Mouse (Mus musculus) lung, embryonic 16.5 days (tissue): ENCODE data around the gene Tcte1. TPM values are rescaled to one million over a fixed set of nuclear protein-coding genes. Genes with fewer than 3 reads are reported as not detected.

Experiments used
- ATAC-seq: fragments of 200-750 bp; cut with Nextera tagmentation; 2 replicates; pipeline ENCODE4 v1.8.0; 2017; ENCODE audit warnings: low read depth, mild to moderate bottlenecking, moderate library complexity
- H3K27ac ChIP-seq: fragments of 300-500 bp; sonication (generic); 2 replicates; pipeline ENCODE4 v1.5.1; 2014; ENCODE audit warnings: mild to moderate bottlenecking, control low read depth, low read length
- H3K27me3 ChIP-seq: fragments of 300-500 bp; sonication (generic); 2 replicates; pipeline ENCODE4 v1.6.1; 2014; ENCODE audit warnings: low read depth, low read length, mixed read lengths; ENCODE audit not compliant: control insufficient read depth, insufficient read depth
- H3K36me3 ChIP-seq: fragments of 300-500 bp; sonication (generic); 2 replicates; pipeline ENCODE4 v1.6.1; 2014; ENCODE audit warnings: low read length; ENCODE audit not compliant: control insufficient read depth, insufficient read depth
- H3K4me1 ChIP-seq: fragments of 300-500 bp; sonication (generic); replicated peaks from 2 replicates; pipeline ENCODE4 v1.6.1; 2014; ENCODE audit warnings: low read length, mixed read lengths; ENCODE audit not compliant: control insufficient read depth, insufficient read depth
- H3K4me2 ChIP-seq: fragments of 300-500 bp; sonication (generic); 2 replicates; pipeline ENCODE4 v1.6.1; 2014; ENCODE audit warnings: low read depth, low read length, control low read depth
- H3K4me3 ChIP-seq: fragments of 300-500 bp; sonication (generic); 2 replicates; pipeline ENCODE4 v1.5.1; 2014; ENCODE audit warnings: mild to moderate bottlenecking, low read length, control low read depth
- H3K9ac ChIP-seq: fragments of 300-500 bp; sonication (generic); 2 replicates; pipeline ENCODE4 v1.6.1; 2014; ENCODE audit warnings: low read length, control low read depth
- H3K9me3 ChIP-seq: fragments of 300-500 bp; sonication (generic); 2 replicates; pipeline ENCODE4 v1.6.1; 2016; ENCODE audit warnings: low read length; ENCODE audit not compliant: control insufficient read depth
- WGBS: fragments of 180-500 bp; shearing (Covaris S2); extraction: QIAGEN DNeasy Blood & Tissue Kit; methylation state at CpG from one replicate; pipeline ENCODE4 v1.1.7; 2014; 5-methylcytosine and 5-hydroxymethylcytosine counted together
- polyA plus RNA-seq: library from polyadenylated mRNA; unstranded; fragments of >200 nt; fragmentation: Nextera tagmentation; extraction: Ambion mirVana; gene quantifications from 2 replicates; pipeline ENCODE4 v1.2.1, GENCODE M21; 2015

Gene Tcte1
- polyA plus RNA-seq, 1 experiment from 2014 or later = 1.7 TPM

- Histone ChIP-seq H3K36me3 (peaks cover 30% of the 10 kb centered on the region), H3K4me2 (peak overlapping the region; percentile 76), H3K27me3 (no peaks in the 10 kb centered on the region), H3K4me1 (peaks cover 18% of the 10 kb centered on the region), H3K9me3 (no peaks in the 10 kb centered on the region), H3K4me3 (peak overlapping the region; percentile 96), H3K9ac (peak overlapping the region; percentile 84), H3K27ac (peak overlapping the region; percentile 98)
- under 1% methylated on average over 18 of the region's 18 CpGs for WGBS
- peak; percentile 76 for ATAC-seq
Measured at GRCm38 (mm10) chr17:45573780-45574123, 50.5 kb downstream of the Tcte1 start.

DNA sequence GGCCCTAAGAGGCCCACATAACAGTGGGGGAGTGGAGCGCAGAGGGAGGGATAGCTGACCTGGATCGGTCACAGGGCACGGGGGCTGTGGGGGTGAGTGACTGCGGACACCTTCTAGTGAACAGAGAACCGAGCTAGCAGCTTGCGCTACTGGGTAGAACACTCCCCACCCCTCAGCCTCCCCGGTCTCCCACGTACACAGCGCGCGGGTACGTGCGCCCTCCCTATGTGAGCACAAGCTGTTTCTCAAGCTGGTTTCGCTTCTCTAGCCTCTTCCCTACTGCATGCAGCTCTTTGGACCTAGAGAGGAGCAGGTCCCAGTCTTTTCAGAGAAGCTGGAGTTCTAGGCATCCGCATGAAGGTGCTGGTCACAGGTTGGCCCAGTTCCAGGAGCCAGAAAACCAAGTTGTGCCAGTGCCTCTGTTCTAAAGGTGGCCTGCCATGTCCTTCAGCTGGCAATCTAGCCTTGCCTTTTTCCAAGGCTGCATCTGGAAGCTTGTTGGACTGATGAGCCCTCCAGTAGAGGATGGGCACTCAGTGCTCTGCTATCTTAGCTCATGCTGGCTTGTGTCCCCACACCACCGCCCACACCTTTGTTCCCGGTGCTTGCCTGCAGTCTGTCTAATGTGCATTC, 51.0 kb downstream of the Tcte1 start:
- 2% methylated on average over 17 of the region's 17 CpGs for WGBS
- peak overlapping the region; percentile 84 for H3K9ac ChIP-seq
- peaks cover 25% of the 10 kb centered on the region for H3K36me3 ChIP-seq
- H3K27ac ChIP-seq = peak overlapping the region; percentile 98
- peak; percentile 69 for ATAC-seq
- H3K9me3 ChIP-seq = no peaks in the 10 kb centered on the region
- peaks cover 18% of the 10 kb centered on the region for H3K4me1 ChIP-seq
- H3K4me2 ChIP-seq = peak overlapping the region; percentile 76
- peak overlapping the region; percentile 96 for H3K4me3 ChIP-seq
- H3K27me3 ChIP-seq = no peaks in the 10 kb centered on the region

DNA sequence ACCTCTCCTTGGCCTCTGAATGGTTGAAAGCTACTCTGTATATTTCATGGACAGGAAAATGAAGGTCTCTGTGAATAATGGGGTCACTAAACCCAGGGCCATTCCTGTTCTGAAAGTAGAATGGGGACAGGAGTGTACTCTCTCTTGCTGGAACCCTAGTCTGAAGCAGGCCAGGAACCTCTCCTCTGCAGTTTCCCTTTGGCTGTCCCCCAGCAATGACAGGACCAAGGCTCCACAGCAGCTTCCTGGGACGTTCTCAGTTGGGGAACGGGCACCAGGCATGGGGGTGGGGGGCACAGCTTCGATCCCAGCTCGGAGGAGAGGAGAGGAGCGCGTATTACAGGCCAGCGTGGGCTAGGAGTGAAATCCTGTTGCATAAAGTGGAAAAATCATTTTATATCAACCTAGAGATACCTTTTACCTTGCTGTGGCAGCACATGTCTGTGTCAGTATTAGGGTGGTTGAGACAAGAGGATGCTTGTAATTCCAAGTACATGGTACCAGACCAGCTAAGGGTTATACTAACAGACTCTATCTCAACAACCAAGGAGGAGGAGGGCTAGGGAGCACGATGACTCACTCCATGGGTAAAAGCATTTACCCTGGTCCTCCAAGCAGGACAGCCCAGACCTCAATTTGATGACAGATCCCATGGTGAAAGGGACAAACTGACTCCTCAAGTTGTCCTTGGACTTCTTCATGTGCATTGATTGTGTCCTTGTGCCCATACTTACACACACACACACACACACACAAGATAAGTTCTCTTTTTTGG, 52.1 kb downstream of the Tcte1 start:
- H3K4me3 ChIP-seq = no peak overlapping the region
- no peak for ATAC-seq
- H3K9me3 ChIP-seq = no peaks in the 10 kb centered on the region
- 0 out of 2 replicates have a peak overlapping the region, but pooled peaks have one; percentile 76 for H3K4me2 ChIP-seq
- peak overlapping the region; percentile 98; the same call in 1 of the 2 replicates for H3K27ac ChIP-seq
- WGBS = 88% methylated on average over 8 of the region's 8 CpGs
- H3K36me3 ChIP-seq = peaks cover 14% of the 10 kb centered on the region
- peak overlapping the region; percentile 84 for H3K9ac ChIP-seq
- no peaks in the 10 kb centered on the region for H3K27me3 ChIP-seq
- H3K4me1 ChIP-seq = peaks cover 18% of the 10 kb centered on the region

DNA sequence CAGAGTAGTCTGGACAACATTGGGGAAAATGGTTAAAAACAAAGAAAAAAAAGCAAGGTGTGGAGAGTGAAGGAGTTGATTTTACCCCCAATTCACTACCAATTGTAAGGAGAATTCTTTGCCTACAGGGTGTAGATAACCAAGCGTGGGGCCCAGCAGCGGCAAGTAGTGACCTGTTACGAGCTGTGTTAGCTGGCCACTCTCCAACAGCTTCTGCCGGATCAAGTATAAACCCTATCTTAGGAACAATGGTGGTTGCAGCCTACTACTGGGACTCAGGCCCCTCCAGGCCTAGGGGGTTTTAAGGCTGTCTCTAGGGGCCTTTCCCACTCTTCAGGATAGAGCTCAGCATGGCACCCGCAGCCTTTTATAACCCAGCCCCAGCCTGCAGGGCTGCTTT, 55.0 kb downstream of the Tcte1 start:
- Histone ChIP-seq H3K9me3 (no peaks in the 10 kb centered on the region), H3K9ac (no peak overlapping the region), H3K4me3 (no peak overlapping the region), H3K4me2 (no peak overlapping the region), H3K27me3 (no peaks in the 10 kb centered on the region), H3K27ac (peak overlapping the region; percentile 73), H3K36me3 (no peaks in the 10 kb centered on the region), H3K4me1 (peaks cover 16% of the 10 kb centered on the region)
- no peak for ATAC-seq
- WGBS = 45% methylated on average over 5 of the region's 5 CpGs

DNA sequence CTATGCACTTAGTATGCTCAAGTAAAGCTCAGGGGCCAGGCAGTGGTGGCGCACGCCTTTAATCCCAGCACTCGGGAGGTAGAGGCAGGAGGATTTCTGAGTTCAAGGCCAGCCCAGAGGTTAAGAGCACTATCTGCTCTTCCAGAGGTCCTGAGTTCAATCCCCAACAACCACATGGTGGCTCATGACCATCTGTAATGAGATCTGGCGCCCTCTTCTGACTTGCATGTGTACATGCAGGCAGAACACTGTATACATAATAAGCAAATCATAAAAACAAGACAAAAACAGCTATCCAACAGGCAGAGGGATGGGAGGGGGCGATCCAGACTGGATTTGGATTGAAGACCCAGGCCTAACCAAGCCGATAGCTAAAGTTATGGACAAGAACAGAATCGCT, 55.6 kb downstream of the Tcte1 start:
- 75% methylated on average over 7 of the region's 7 CpGs for WGBS
- H3K9me3 ChIP-seq = no peaks in the 10 kb centered on the region
- H3K4me1 ChIP-seq = peaks cover 16% of the 10 kb centered on the region
- no peaks in the 10 kb centered on the region for H3K27me3 ChIP-seq
- H3K36me3 ChIP-seq = no peaks in the 10 kb centered on the region
- no peak overlapping the region for H3K4me2 ChIP-seq
- no peak overlapping the region for H3K4me3 ChIP-seq
- no peak overlapping the region for H3K9ac ChIP-seq
- H3K27ac ChIP-seq = peak overlapping the region; percentile 73; the same call in 1 of the 2 replicates
- ATAC-seq = no peak

DNA sequence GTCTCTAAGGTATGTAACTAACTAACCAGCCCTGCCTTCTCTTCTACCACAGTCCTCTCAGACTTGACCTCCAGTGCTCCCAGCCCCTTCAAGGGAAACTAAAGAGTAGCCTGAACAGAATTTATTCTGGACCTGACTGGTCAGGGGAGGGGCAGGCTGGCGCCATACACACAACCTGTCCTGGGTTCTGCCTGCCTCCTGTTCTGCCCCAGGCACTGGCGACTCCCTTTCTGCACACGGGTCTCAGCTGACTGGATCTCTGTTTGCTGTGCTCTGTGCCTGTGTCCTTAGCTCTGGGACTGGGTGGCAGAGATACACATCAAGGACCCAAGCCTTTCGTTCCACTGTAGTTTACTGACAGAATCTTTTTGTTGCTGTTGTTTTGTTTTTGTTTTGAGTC, 56.3 kb downstream of the Tcte1 start:
- Histone ChIP-seq H3K9ac (no peak overlapping the region), H3K9me3 (no peaks in the 10 kb centered on the region), H3K36me3 (no peaks in the 10 kb centered on the region), H3K4me2 (no peak overlapping the region), H3K27ac (no peak overlapping the region), H3K27me3 (no peaks in the 10 kb centered on the region), H3K4me1 (peaks cover 20% of the 10 kb centered on the region), H3K4me3 (no peak overlapping the region)
- WGBS = 77% methylated on average over 4 of the region's 4 CpGs
- ATAC-seq = no peak

GRCm38 (mm10) chr17:45580958-45581477, 57.8 kb downstream of the Tcte1 start:
- peaks cover 33% of the 10 kb centered on the region for H3K4me1 ChIP-seq
- peak overlapping the region; percentile 8; the same call in 1 of the 2 replicates for H3K4me2 ChIP-seq
- peak; percentile 23; the same call in 1 of the 2 replicates for ATAC-seq
- no peaks in the 10 kb centered on the region for H3K9me3 ChIP-seq
- H3K36me3 ChIP-seq = no peaks in the 10 kb centered on the region
- peak overlapping the region; percentile 40; the same call in 1 of the 2 replicates for H3K9ac ChIP-seq
- peak overlapping the region; percentile 34 for H3K27ac ChIP-seq
- no peak overlapping the region for H3K4me3 ChIP-seq
- 17% methylated on average over 12 of the region's 12 CpGs for WGBS
- H3K27me3 ChIP-seq = no peaks in the 10 kb centered on the region

DNA sequence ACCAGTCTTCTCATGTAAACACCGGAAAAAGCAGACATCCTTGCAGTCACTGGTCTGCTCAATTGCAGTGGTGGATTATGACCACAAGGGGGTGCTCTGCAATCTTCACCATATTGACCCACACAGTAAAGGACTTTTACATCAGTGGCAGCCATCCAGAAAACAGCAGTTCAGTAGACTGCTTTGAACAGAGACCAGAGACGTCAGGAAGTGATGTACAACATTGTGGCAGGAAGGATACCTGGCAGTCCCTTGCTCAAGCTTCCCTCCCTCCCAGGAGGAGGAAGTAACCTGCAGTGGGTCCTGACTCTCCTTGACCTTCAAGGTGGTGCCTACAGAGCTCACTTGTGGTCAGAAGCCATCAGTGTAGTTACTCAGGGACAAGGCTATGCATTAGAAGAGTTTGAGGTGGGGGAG, 58.3 kb downstream of the Tcte1 start:
- Histone ChIP-seq H3K4me2 (no peak overlapping the region), H3K27ac (peak overlapping the region; percentile 34; the same call in 1 of the 2 replicates), H3K36me3 (peaks cover 3% of the 10 kb centered on the region), H3K4me1 (peaks cover 35% of the 10 kb centered on the region), H3K9me3 (peaks cover 3% of the 10 kb centered on the region; the same call in 1 of the 2 replicates), H3K4me3 (no peak overlapping the region), H3K27me3 (no peaks in the 10 kb centered on the region), H3K9ac (no peak overlapping the region)
- ATAC-seq = peak; percentile 29; the same call in 1 of the 2 replicates
- WGBS = 3% methylated on average over 2 of the region's 2 CpGs

DNA sequence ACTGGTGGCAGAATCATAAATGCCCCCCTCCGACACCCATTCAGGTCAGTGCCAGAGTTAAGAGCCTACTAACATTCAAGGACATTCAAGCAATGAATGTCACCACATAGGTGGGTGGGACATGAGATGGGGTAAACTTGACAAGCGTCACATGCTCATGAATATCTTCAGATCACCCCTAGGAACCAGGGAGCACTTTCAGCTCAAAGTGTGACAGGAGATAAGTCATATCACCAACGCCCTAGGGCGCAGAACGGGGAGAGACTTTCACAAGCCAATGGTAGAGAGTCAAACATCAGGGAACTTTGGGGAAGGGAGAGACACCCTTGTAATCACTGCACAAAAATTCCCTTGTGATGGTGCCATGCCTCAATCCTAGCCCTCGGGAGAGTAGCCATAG, 59.0 kb downstream of the Tcte1 start:
- peaks cover 35% of the 10 kb centered on the region for H3K4me1 ChIP-seq
- 91% methylated on average over 6 of the region's 6 CpGs for WGBS

More for the DNA sequence above, 59.0 kb downstream of the Tcte1 start:
- H3K27ac ChIP-seq = no peak overlapping the region
- peaks cover 3% of the 10 kb centered on the region; the same call in 1 of the 2 replicates for H3K9me3 ChIP-seq
- H3K27me3 ChIP-seq = no peaks in the 10 kb centered on the region
- peaks cover 9% of the 10 kb centered on the region for H3K36me3 ChIP-seq
- no peak overlapping the region for H3K9ac ChIP-seq
- no peak overlapping the region for H3K4me3 ChIP-seq
- H3K4me2 ChIP-seq = no peak overlapping the region
- no peak for ATAC-seq
